Mouse (Mus musculus): ENCODE results near the gene Hdhd3. TPM values are rescaled to one million over a fixed set of nuclear protein-coding genes. Genes with fewer than 3 reads are reported as not detected.

Gene Hdhd3
- polyA plus RNA-seq, 1 experiment = 26.8 TPM

GRCm38 (mm10) chr4:62459081-62459480, 44.2 kb downstream of the Hdhd3 start:
- no peak overlapping the region for H3ac ChIP-seq (ENCODE audit: control insufficient read depth, insufficient read length)

DNA sequence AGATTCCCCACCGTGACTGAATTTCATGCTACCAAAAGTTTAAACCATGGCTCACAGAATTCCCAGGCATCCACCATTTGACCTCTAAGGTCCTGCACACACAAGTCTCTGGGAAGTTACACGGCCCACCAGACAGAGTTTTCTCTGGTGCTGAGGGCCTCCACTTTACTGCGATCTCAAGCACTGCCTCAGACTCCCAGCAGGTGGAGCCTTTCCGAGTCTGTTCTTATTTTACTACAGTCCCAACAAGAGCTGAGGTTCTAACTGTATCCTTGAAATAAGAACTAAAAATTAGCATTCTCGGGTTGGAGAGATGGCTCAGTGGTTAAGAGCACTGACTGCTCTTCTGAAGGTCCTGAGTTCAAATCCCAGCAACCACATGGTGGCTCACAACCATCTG, 48.3 kb downstream of the Hdhd3 start:
- H3K27me3 ChIP-seq (ENCODE audit: control insufficient read depth, insufficient read depth, insufficient read length) = no peaks in the 10 kb centered on the region
- H3K4me3 ChIP-seq = no peak overlapping the region
- no peaks in the 10 kb centered on the region for H3K36me3 ChIP-seq (ENCODE audit: control insufficient read depth, insufficient read depth)
- H3ac ChIP-seq (ENCODE audit: control insufficient read depth, insufficient read length) = no peak overlapping the region
- no peaks in the 10 kb centered on the region for H3K79me2 ChIP-seq (ENCODE audit: control insufficient read depth, insufficient read depth)
- no peak overlapping the region for H3K4me2 ChIP-seq (ENCODE audit: low read depth)
- TF ChIP-seq MYOG (IDR thresholded peaks at IDR 0.05; ENCODE audit: control insufficient read depth in 1 of 3, insufficient read depth in 1 of 3, insufficient read length in 2 of 3, low read depth in 2 of 3) = no peak
- no peak for TF ChIP-seq CEBPB (IDR thresholded peaks at IDR 0.05; ENCODE audit: insufficient read depth, poor library complexity, severe bottlenecking)
- no peak for TF ChIP-seq REST (IDR thresholded peaks at IDR 0.05; ENCODE audit: insufficient read depth, insufficient read length)
- TF ChIP-seq MYOD1 (IDR thresholded peaks at IDR 0.05; ENCODE audit: control insufficient read depth in 1 of 3, insufficient read length in 2 of 3, low read depth in 2 of 3) = no peak
- no peak for TF ChIP-seq POLR2AphosphoS2 (IDR thresholded peaks at IDR 0.05; ENCODE audit: insufficient read length, low read depth)

More at GRCm38 (mm10) chr4:62459081-62459480, 44.2 kb downstream of the Hdhd3 start:
- Histone ChIP-seq H3K4me2 (ENCODE audit: low read depth) (no peak overlapping the region), H3K36me3 (ENCODE audit: control insufficient read depth, insufficient read depth) (no peaks in the 10 kb centered on the region), H3K4me3 (no peak overlapping the region), H3K27me3 (ENCODE audit: control insufficient read depth, insufficient read depth, insufficient read length) (no peaks in the 10 kb centered on the region), H3K79me2 (ENCODE audit: control insufficient read depth, insufficient read depth) (no peaks in the 10 kb centered on the region)
- peak; percentile 26 for TF ChIP-seq TCF12 (IDR thresholded peaks at IDR 0.05; ENCODE audit: insufficient read depth, poor library complexity, severe bottlenecking)
- no peak for TF ChIP-seq CEBPB (IDR thresholded peaks at IDR 0.05; ENCODE audit: insufficient read depth, poor library complexity, severe bottlenecking)
- TF ChIP-seq REST (IDR thresholded peaks at IDR 0.05; ENCODE audit: insufficient read depth, insufficient read length) = no peak
- peak in 2 of 3 experiments; percentile 64 to 66 for TF ChIP-seq MYOD1 (IDR thresholded peaks at IDR 0.05; ENCODE audit: control insufficient read depth in 1 of 3, insufficient read length in 2 of 3, low read depth in 2 of 3)
- no peak for TF ChIP-seq E2F4 (IDR thresholded peaks at IDR 0.05; ENCODE audit: insufficient read depth)
- peak in 2 of 3 experiments; percentile 37 to 57 for TF ChIP-seq MYOG (IDR thresholded peaks at IDR 0.05; ENCODE audit: control insufficient read depth in 1 of 3, insufficient read depth in 1 of 3, insufficient read length in 2 of 3, low read depth in 2 of 3)

Other genes with a start within 250 kb of the Hdhd3 start
- gene Slc31a2, start 240.9 kb downstream of the Hdhd3 start, polyA plus RNA-seq (2012; fragmentation: generic; extraction: Trizol) = 4.2 TPM
- 18.4 TPM for gene Fkbp15, start 142.9 kb downstream of the Hdhd3 start, polyA plus RNA-seq (2012; fragmentation: generic; extraction: Trizol)
- 22.5 TPM for gene Slc31a1, start 142.7 kb downstream of the Hdhd3 start, polyA plus RNA-seq (2012; fragmentation: generic; extraction: Trizol)
- 49.2 TPM for gene Cdc26, start 94.8 kb downstream of the Hdhd3 start, polyA plus RNA-seq (2012; fragmentation: generic; extraction: Trizol)
- gene Prpf4, start 94.7 kb downstream of the Hdhd3 start, polyA plus RNA-seq (2012; fragmentation: generic; extraction: Trizol) = 6.0 TPM
- gene Rnf183, start 68.2 kb downstream of the Hdhd3 start, polyA plus RNA-seq (2012; fragmentation: generic; extraction: Trizol) = not detected
- gene Wdr31, start 32.6 kb downstream of the Hdhd3 start, polyA plus RNA-seq (2012; fragmentation: generic; extraction: Trizol) = 3.3 TPM
- gene Bspry, start 23.4 kb downstream of the Hdhd3 start, polyA plus RNA-seq (2012; fragmentation: generic; extraction: Trizol) = 1.1 TPM
- 89.6 TPM for gene Alad, start 16.5 kb upstream of the Hdhd3 start, polyA plus RNA-seq (2012; fragmentation: generic; extraction: Trizol)
- 37.3 TPM for gene Pole3, start 21.6 kb upstream of the Hdhd3 start, polyA plus RNA-seq (2012; fragmentation: generic; extraction: Trizol)
- gene 4933430I17Rik, start 21.9 kb upstream of the Hdhd3 start, polyA plus RNA-seq (2012; fragmentation: generic; extraction: Trizol) = 0.08 TPM
- 40.4 TPM for gene Rgs3, start 56.4 kb upstream of the Hdhd3 start, polyA plus RNA-seq (2012; fragmentation: generic; extraction: Trizol)

Measured in myocyte (in vitro differentiated cells).